Mouse (Mus musculus) lung, embryonic 15.5 days (tissue): ENCODE results near the gene Galnt10. TPM values are rescaled to one million over a fixed set of nuclear protein-coding genes. Genes with fewer than 3 reads are reported as not detected.
"Not testable (repeated sequence)": the region's sequence is repeated elsewhere in the genome, so short reads cannot be mapped to it uniquely, and the experiment has no call there.

Experiments
- ATAC-seq: fragments of 200-750 bp; cut with Nextera tagmentation; 2 replicates; pipeline ENCODE4 v1.8.0; 2017; ENCODE audit warnings: moderate number of reproducible peaks, borderline replicate concordance; ENCODE audit not compliant: low FRiP score, low TSS enrichment; ENCODE audit errors: extremely low read depth
- H3K27ac ChIP-seq: fragments of 300-500 bp; sonication (generic); 2 replicates; pipeline ENCODE4 v1.5.1; 2015; ENCODE audit warnings: moderate library complexity, mild to moderate bottlenecking, inconsistent platforms
- H3K27me3 ChIP-seq: fragments of 300-500 bp; sonication (generic); 2 replicates; pipeline ENCODE4 v1.6.1; 2015; ENCODE audit warnings: inconsistent platforms
- H3K36me3 ChIP-seq: fragments of 300-500 bp; sonication (generic); 2 replicates; pipeline ENCODE4 v1.6.1; 2015; ENCODE audit warnings: inconsistent platforms
- H3K4me1 ChIP-seq: fragments of 300-500 bp; sonication (generic); 2 replicates; pipeline ENCODE4 v1.6.1; 2015; ENCODE audit warnings: inconsistent platforms
- H3K4me2 ChIP-seq: fragments of 300-500 bp; sonication (generic); 2 replicates; pipeline ENCODE4 v1.6.1; 2015; ENCODE audit warnings: inconsistent platforms, mild to moderate bottlenecking, moderate library complexity
- H3K4me3 ChIP-seq: fragments of 300-500 bp; sonication (generic); 2 replicates; pipeline ENCODE4 v1.5.1; 2015; ENCODE audit warnings: mild to moderate bottlenecking, inconsistent platforms
- H3K9ac ChIP-seq: fragments of 300-500 bp; sonication (generic); 2 replicates; pipeline ENCODE4 v1.6.1; 2015; ENCODE audit warnings: inconsistent platforms
- H3K9me3 ChIP-seq: fragments of 300-500 bp; sonication (generic); 2 replicates; pipeline ENCODE4 v1.6.1; 2016; ENCODE audit warnings: inconsistent platforms
- WGBS: fragments of 180-500 bp; shearing (Covaris S2); methylation state at CpG from one replicate; pipeline ENCODE4 v1.1.7; 2015; 5-methylcytosine and 5-hydroxymethylcytosine counted together
- polyA plus RNA-seq: library from polyadenylated mRNA; unstranded; fragments of >200 nt; fragmentation: Nextera tagmentation; extraction: Ambion mirVana; gene quantifications from 2 replicates; pipeline ENCODE4 v1.2.1, GENCODE M21; 2015

Galnt10 gene
- polyA plus RNA-seq, 1 experiment from 2014 or later: 15.3 TPM

GRCm38 (mm10) chr11:57809017-57809731 is 163.9 kb downstream of the Galnt10 start:
- no peak for ATAC-seq

GRCm38 (mm10) chr11:57809732-57810098 is 164.5 kb downstream of the Galnt10 start:
- 89% methylated on average over 8 of the region's 8 CpGs for WGBS
- Histone ChIP-seq H3K4me2 (no peak overlapping the region), H3K4me3 (no peak overlapping the region), H3K9ac (no peak overlapping the region), H3K27ac (no peak overlapping the region), H3K9me3 (no peaks in the 10 kb centered on the region), H3K36me3 (peaks cover 31% of the 10 kb centered on the region), H3K4me1 (0 out of 2 replicates have a peak, but pooled peaks cover 4% of the 10 kb centered on the region), H3K27me3 (no peaks in the 10 kb centered on the region)
- ATAC-seq: no peak

More at GRCm38 (mm10) chr11:57809017-57809731, 163.9 kb downstream of the Galnt10 start:
- H3K36me3 ChIP-seq: peaks cover 31% of the 10 kb centered on the region
- H3K27me3 ChIP-seq: no peaks in the 10 kb centered on the region
- H3K4me1 ChIP-seq: 0 out of 2 replicates have a peak, but pooled peaks cover 4% of the 10 kb centered on the region
- no peak overlapping the region for H3K4me2 ChIP-seq
- 87% methylated on average over 17 of the region's 17 CpGs for WGBS
- H3K9ac ChIP-seq: no peak overlapping the region
- H3K9me3 ChIP-seq: no peaks in the 10 kb centered on the region
- no peak overlapping the region for H3K27ac ChIP-seq
- no peak overlapping the region for H3K4me3 ChIP-seq

GRCm38 (mm10) chr11:57811006-57811405 is 165.8 kb downstream of the Galnt10 start:
- ATAC-seq: no peak
- H3K36me3 ChIP-seq: peaks cover 34% of the 10 kb centered on the region
- 73% methylated on average over 7 of the region's 7 CpGs for WGBS

GRCm38 (mm10) chr11:57812212-57812611 is 167.0 kb downstream of the Galnt10 start:
- H3K27ac ChIP-seq: no peak overlapping the region
- no peak overlapping the region for H3K4me2 ChIP-seq
- no peak for ATAC-seq
- peaks cover 34% of the 10 kb centered on the region for H3K36me3 ChIP-seq
- H3K4me1 ChIP-seq: 0 out of 2 replicates have a peak, but pooled peaks cover 4% of the 10 kb centered on the region
- H3K9ac ChIP-seq: no peak overlapping the region
- H3K27me3 ChIP-seq: no peaks in the 10 kb centered on the region
- WGBS: 92% methylated on average over 8 of the region's 8 CpGs
- no peak overlapping the region for H3K4me3 ChIP-seq
- no peaks in the 10 kb centered on the region for H3K9me3 ChIP-seq

More at GRCm38 (mm10) chr11:57811006-57811405, 165.8 kb downstream of the Galnt10 start:
- no peak overlapping the region for H3K27ac ChIP-seq
- H3K4me1 ChIP-seq: 0 out of 2 replicates have a peak, but pooled peaks cover 4% of the 10 kb centered on the region
- H3K9ac ChIP-seq: no peak overlapping the region
- no peaks in the 10 kb centered on the region for H3K27me3 ChIP-seq
- no peak overlapping the region for H3K4me3 ChIP-seq
- H3K9me3 ChIP-seq: no peaks in the 10 kb centered on the region
- no peak overlapping the region for H3K4me2 ChIP-seq

- Histone ChIP-seq H3K27me3 (no peaks in the 10 kb centered on the region), H3K9me3 (no peaks in the 10 kb centered on the region), H3K4me3 (no peak overlapping the region), H3K4me1 (0 out of 2 replicates have a peak, but pooled peaks cover 4% of the 10 kb centered on the region), H3K4me2 (no peak overlapping the region), H3K9ac (no peak overlapping the region), H3K27ac (no peak overlapping the region), H3K36me3 (peaks cover 29% of the 10 kb centered on the region)
- WGBS: 89% methylated on average over 3 of the region's 3 CpGs
- ATAC-seq: no peak
Measured at GRCm38 (mm10) chr11:57813641-57814040, 168.4 kb downstream of the Galnt10 start.

GRCm38 (mm10) chr11:57818189-57818588 is 172.9 kb downstream of the Galnt10 start:
- H3K27me3 ChIP-seq: peaks cover 4% of the 10 kb centered on the region; the same call in 1 of the 2 replicates
- H3K4me1 ChIP-seq: no peaks in the 10 kb centered on the region
- no peak overlapping the region for H3K27ac ChIP-seq
- no peak overlapping the region for H3K4me2 ChIP-seq
- no peak for ATAC-seq
- H3K4me3 ChIP-seq: no peak overlapping the region
- 0 out of 2 replicates have a peak, but pooled peaks cover 3% of the 10 kb centered on the region for H3K36me3 ChIP-seq
- no peaks in the 10 kb centered on the region for H3K9me3 ChIP-seq
- H3K9ac ChIP-seq: no peak overlapping the region
- WGBS: 93% methylated on average over 4 of the region's 4 CpGs

- Histone ChIP-seq H3K4me3 (no peak overlapping the region), H3K36me3 (0 out of 2 replicates have a peak, but pooled peaks cover 3% of the 10 kb centered on the region), H3K27me3 (peaks cover 16% of the 10 kb centered on the region), H3K4me1 (no peaks in the 10 kb centered on the region), H3K9me3 (no peaks in the 10 kb centered on the region), H3K27ac (no peak overlapping the region), H3K4me2 (no peak overlapping the region), H3K9ac (no peak overlapping the region)
- 30% methylated on average over 9 of the region's 9 CpGs for WGBS
- ATAC-seq: peak; percentile 47; the same call in 1 of the 2 replicates
Measured at GRCm38 (mm10) chr11:57819999-57820581, 174.8 kb downstream of the Galnt10 start.

- H3K4me3 ChIP-seq, H3K27ac ChIP-seq, H3K36me3 ChIP-seq, ATAC-seq, H3K4me1 ChIP-seq, H3K9ac ChIP-seq, H3K9me3 ChIP-seq, H3K4me2 ChIP-seq: not testable (repeated sequence)
- H3K27me3 ChIP-seq: peaks cover 47% of the 10 kb centered on the region
- 91% methylated on average over 2 of the region's 2 CpGs for WGBS
Measured at GRCm38 (mm10) chr11:57823159-57823558, 177.9 kb downstream of the Galnt10 start.

GRCm38 (mm10) chr11:57823714-57824113 is 178.5 kb downstream of the Galnt10 start:
- H3K9ac ChIP-seq: no peak overlapping the region
- H3K27me3 ChIP-seq: peaks cover 52% of the 10 kb centered on the region
- H3K4me3 ChIP-seq: no peak overlapping the region
- H3K27ac ChIP-seq: no peak overlapping the region
- no peaks in the 10 kb centered on the region for H3K9me3 ChIP-seq
- H3K4me2 ChIP-seq: no peak overlapping the region
- no peak for ATAC-seq
- H3K4me1 ChIP-seq: peaks cover 9% of the 10 kb centered on the region
- no peaks in the 10 kb centered on the region for H3K36me3 ChIP-seq
- WGBS: 66% methylated on average over 7 of the region's 7 CpGs

GRCm38 (mm10) chr11:57825234-57825633 is 180.0 kb downstream of the Galnt10 start:
- H3K36me3 ChIP-seq, H3K27ac ChIP-seq, ATAC-seq, H3K4me2 ChIP-seq, H3K4me3 ChIP-seq, H3K9me3 ChIP-seq, H3K9ac ChIP-seq, H3K4me1 ChIP-seq: not testable (repeated sequence)
- peaks cover 67% of the 10 kb centered on the region for H3K27me3 ChIP-seq
- WGBS: 45% methylated on average over 11 of the region's 11 CpGs

GRCm38 (mm10) chr11:57827048-57827914 is 182.0 kb downstream of the Galnt10 start:
- Histone ChIP-seq H3K4me3 (peak overlapping the region; percentile 31), H3K9me3 (no peaks in the 10 kb centered on the region), H3K4me1 (peaks cover 9% of the 10 kb centered on the region), H3K4me2 (peak overlapping the region; percentile 53), H3K36me3 (no peaks in the 10 kb centered on the region), H3K27ac (no peak overlapping the region), H3K9ac (no peak overlapping the region), H3K27me3 (peaks cover 84% of the 10 kb centered on the region)
- ATAC-seq: no peak
- WGBS: under 1% methylated on average over 41 of the region's 41 CpGs
